Mouse (Mus musculus) myocyte (in vitro differentiated cells): ENCODE results near the gene Flot1.

ENCODE experiments used
- MAX ChIP-seq: IDR thresholded peaks from one replicate; pipeline ENCODE4 v1.6.1; 2011; ENCODE audit warnings: low read depth, mild to moderate bottlenecking, control low read depth
- POLR2A ChIP-seq: IDR thresholded peaks from one replicate; pipeline ENCODE4 v1.6.1; 2011; ENCODE audit warnings: low read depth, mild to moderate bottlenecking, control low read depth, moderate library complexity; ENCODE audit not compliant: insufficient read length
- REST ChIP-seq: IDR thresholded peaks from one replicate; pipeline ENCODE4 v1.6.1; 2011; ENCODE audit warnings: mild to moderate bottlenecking, control low read depth, moderate library complexity; ENCODE audit not compliant: insufficient read depth, insufficient read length

DNA sequence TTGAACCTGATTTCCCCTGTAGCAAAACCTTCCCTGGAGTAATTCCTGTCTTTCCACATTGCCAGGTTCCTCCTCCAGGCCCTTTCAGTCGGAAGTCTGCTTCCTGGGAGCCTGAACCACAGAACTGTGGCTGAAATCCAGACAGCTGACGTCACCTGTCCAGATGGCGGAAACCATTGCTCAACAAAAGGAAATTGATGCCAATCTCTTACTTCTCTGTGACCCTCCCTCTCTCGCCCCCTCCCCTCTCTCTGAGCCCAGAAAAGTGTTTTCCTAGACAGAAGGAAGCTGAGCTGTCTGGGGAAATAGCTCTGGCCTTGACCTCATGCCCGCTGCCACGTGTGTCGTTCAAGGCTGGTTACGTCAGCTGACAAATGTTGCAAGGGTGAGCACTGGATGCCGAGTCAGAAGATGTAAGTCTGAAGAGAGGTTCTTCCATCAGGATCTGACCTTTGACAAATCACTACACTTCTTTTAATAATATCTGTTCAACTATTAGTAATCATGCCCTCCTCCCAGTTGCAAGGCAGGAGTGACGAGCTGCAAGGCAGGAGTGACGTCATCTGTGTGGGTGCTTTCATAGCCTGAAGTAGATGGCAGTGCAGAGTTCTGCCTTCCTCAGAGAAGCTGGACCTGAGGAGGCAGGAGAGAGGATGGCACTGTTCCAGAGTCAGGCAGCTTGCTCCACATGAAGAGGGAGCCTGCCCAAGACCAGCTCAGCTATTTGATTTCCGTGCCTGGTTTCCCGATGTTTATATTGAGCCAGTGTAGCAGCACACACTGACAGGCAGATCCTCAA lies 46.0 kb upstream of the Flot1 start:
- TF ChIP-seq POLR2A (no peak), REST (no peak), MAX (no peak)
